Mouse (Mus musculus) small intestine, adult 2 months (tissue): Measurements from ENCODE around the gene Sf3b6. TPM values are rescaled to one million over a fixed set of nuclear protein-coding genes. Genes with fewer than 3 reads are reported as not detected.
A peak's percentile ranks its signal among the peaks of the same experiment; 100 is the strongest.

Experiments used
- H3K27ac ChIP-seq: fragments of 200-500 bp; 2 replicates; pipeline ENCODE4 v1.5.1; 2012; ENCODE audit warnings: low read depth, low read length, control low read depth, inconsistent platforms; ENCODE audit not compliant: insufficient read depth
- H3K27me3 ChIP-seq: fragments of 200-500 bp; 2 replicates; pipeline ENCODE4 v1.6.1; 2012; ENCODE audit warnings: mild to moderate bottlenecking, moderate library complexity, low read length, inconsistent platforms; ENCODE audit not compliant: control insufficient read depth, insufficient read depth
- H3K36me3 ChIP-seq: fragments of 200-500 bp; 2 replicates; pipeline ENCODE4 v1.6.1; 2012; ENCODE audit warnings: mild to moderate bottlenecking, low read length, control low read depth, inconsistent platforms; ENCODE audit not compliant: control insufficient read depth, insufficient read depth
- H3K4me1 ChIP-seq: fragments of 200-500 bp; 2 replicates; pipeline ENCODE4 v1.6.1; 2012; ENCODE audit warnings: low read length, inconsistent platforms, mixed read lengths; ENCODE audit not compliant: control insufficient read depth, insufficient read depth, insufficient read length
- H3K4me3 ChIP-seq: fragments of 200-500 bp; 2 replicates; pipeline ENCODE4 v1.5.1; 2012; ENCODE audit warnings: low read depth, mild to moderate bottlenecking, control low read depth, inconsistent platforms, low read length, moderate library complexity
- CTCF ChIP-seq: fragments of 200-500 bp; IDR thresholded peaks from 2 replicates; pipeline ENCODE4 v1.5.1; 2012; ENCODE audit warnings: low read depth, mild to moderate bottlenecking, control low read depth, inconsistent platforms, low read length, moderate library complexity, mixed read lengths; ENCODE audit not compliant: insufficient replicate concordance, insufficient read length; ENCODE audit errors: extremely low read depth
- POLR2A ChIP-seq: fragments of 200-500 bp; IDR thresholded peaks from 2 replicates; pipeline ENCODE4 v1.6.1; 2012; ENCODE audit warnings: low read depth, mild to moderate bottlenecking, control low read depth, inconsistent platforms, low read length, moderate library complexity
- WGBS: fragments of 180-500 bp; shearing (Covaris S2); methylation state at CpG from one replicate; pipeline ENCODE4 v1.1.7; 2018; 5-methylcytosine and 5-hydroxymethylcytosine counted together
- polyA plus RNA-seq: library from polyadenylated mRNA; depleted of rRNA; stranded (reverse); fragments of >200 nt; gene quantifications from 2 replicates; pipeline ENCODE4 v1.2.3, GENCODE M21; 2012

The Sf3b6 gene
- polyA plus RNA-seq, 1 experiment = 36.9 TPM

DNA sequence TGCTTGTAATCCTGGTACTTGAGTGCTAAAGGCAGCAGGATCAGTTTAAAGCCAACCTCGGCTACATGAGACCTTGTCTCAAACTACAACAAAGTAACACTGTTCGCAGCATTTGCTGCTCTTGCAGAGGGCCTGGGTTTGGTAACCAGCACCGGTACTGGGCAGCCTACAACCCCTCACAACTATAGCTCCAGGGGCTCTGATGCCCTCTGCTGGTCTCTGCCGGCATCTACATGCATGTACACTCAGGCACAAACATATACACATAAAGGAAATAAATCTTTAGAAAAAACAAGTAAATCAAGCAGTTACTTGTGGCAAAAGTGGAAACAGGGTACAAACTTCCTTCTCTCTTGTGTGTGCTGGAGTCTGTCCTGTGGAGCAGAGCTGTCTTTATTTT, 45.3 kb downstream of the Sf3b6 start:
- 91% methylated on average over 4 of the region's 4 CpGs for WGBS
- H3K36me3 ChIP-seq = no peaks in the 10 kb centered on the region
- H3K4me1 ChIP-seq = no peaks in the 10 kb centered on the region
- TF ChIP-seq CTCF (peak; percentile 34; the same call in 1 of the 2 replicates), POLR2A (no peak)
- no peaks in the 10 kb centered on the region for H3K27me3 ChIP-seq
- no peak overlapping the region for H3K27ac ChIP-seq
- no peak overlapping the region for H3K4me3 ChIP-seq

DNA sequence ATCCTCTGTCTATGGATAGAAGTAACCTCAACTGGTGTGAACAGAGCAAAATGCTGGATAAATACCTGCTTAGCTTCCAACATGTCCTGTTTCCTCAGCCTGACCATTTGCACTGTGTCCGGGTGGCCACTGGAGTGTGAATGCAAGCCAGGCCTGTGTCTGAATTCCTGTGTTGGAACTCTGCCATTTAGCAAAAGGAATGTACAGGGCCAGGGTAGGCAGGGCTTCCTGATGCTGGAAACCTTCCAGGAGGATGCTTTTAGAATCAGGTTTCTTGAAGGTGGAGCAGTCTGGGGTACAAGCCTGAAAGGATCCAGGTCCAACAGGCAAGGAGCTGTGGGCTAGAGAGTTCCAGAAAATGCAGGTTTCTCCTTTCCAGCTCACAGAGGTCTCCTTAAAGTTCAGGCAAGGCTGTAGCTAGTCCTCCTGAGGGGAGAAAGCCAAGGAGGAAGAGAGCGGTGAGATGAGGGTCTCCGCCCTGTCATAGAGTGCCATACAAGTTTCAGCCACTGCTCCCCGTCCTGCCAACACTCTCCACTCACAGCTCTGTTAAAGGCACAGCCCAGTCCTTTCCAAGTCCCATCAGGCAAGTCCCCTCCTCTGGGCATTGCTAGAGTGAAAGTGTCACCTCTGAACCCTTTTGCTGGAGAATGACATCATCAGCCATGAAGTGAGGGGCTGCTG, 46.5 kb downstream of the Sf3b6 start:
- no peak overlapping the region for H3K27ac ChIP-seq
- no peaks in the 10 kb centered on the region for H3K27me3 ChIP-seq

DNA sequence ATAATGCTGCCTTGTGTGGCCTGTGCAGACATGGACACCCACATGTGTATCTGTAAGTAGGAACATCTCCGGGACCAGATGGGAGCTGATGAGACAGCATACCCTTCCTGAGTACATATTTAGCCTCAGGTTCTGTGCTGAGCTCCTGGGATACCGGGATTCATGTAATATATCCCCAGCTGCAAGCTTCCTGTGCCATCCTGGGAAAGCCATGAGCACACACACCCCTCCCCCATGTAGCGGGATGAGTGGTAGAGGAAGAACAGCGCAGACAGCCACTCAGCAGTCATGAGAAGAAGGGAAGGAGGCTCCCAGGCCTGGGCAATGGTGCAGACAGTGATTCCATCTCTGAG, 47.0 kb downstream of the Sf3b6 start:
- no peaks in the 10 kb centered on the region for H3K4me1 ChIP-seq
- H3K4me3 ChIP-seq = no peak overlapping the region
- TF ChIP-seq POLR2A (no peak), CTCF (no peak)
- no peaks in the 10 kb centered on the region for H3K27me3 ChIP-seq
- H3K27ac ChIP-seq = no peak overlapping the region
- H3K36me3 ChIP-seq = no peaks in the 10 kb centered on the region
- 81% methylated on average over 4 of the region's 4 CpGs for WGBS

More for the DNA sequence above, 46.5 kb downstream of the Sf3b6 start:
- TF ChIP-seq POLR2A = no peak
- TF ChIP-seq CTCF = no peak
- Histone ChIP-seq H3K36me3 (no peaks in the 10 kb centered on the region), H3K4me1 (no peaks in the 10 kb centered on the region), H3K4me3 (no peak overlapping the region)
- 68% methylated on average over 4 of the region's 4 CpGs for WGBS

DNA sequence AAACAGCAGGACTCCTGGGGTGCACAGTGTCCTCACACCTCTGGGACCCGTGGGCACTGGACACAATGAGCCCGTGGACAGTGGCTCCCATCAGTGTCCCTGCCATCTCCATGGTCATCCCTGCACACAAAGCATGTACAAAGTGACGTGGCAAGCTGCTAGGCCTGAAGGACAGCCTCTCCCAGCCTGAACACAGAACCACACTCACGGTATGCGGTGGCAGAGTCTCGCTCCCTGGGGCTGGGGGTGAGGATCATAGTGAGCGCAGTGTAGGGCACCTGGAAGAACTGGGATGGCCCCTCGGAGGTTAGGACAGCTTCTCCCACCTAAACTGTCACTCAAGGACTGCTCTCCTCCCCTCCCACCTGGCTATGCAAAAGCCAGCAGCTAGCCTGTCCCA, 51.6 kb downstream of the Sf3b6 start:
- Histone ChIP-seq H3K4me3 (no peak overlapping the region), H3K36me3 (no peaks in the 10 kb centered on the region), H3K27me3 (0 out of 2 replicates have a peak, but pooled peaks cover 5% of the 10 kb centered on the region), H3K4me1 (peaks cover 1% of the 10 kb centered on the region; the same call in 1 of the 2 replicates), H3K27ac (no peak overlapping the region)
- 89% methylated on average over 8 of the region's 8 CpGs for WGBS
- TF ChIP-seq CTCF (no peak), POLR2A (no peak)

DNA sequence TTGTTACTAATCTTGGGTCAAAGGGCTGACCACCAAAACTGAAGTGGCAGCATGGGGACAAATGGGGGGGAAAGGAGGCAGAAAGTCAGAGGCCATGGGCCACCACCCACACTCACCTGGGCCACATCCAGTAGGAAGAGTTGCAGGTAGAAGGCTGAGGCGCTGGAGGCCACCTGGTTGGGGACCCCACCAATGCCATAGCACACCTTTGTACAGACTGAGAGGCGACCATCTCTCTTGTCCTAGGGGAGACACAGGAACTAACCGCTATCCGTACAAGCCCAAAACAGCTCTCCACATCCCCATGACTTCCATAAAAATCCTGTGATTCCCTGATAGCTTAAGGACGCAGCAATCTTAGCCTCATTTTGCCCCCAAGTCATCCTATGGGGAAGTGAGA, 53.9 kb downstream of the Sf3b6 start:
- no peak overlapping the region for H3K27ac ChIP-seq
- H3K4me1 ChIP-seq = peaks cover 14% of the 10 kb centered on the region
- H3K4me3 ChIP-seq = no peak overlapping the region
- WGBS = 91% methylated on average over 5 of the region's 5 CpGs
- no peaks in the 10 kb centered on the region for H3K36me3 ChIP-seq
- TF ChIP-seq POLR2A = no peak
- H3K27me3 ChIP-seq = 0 out of 2 replicates have a peak, but pooled peaks cover 5% of the 10 kb centered on the region

DNA sequence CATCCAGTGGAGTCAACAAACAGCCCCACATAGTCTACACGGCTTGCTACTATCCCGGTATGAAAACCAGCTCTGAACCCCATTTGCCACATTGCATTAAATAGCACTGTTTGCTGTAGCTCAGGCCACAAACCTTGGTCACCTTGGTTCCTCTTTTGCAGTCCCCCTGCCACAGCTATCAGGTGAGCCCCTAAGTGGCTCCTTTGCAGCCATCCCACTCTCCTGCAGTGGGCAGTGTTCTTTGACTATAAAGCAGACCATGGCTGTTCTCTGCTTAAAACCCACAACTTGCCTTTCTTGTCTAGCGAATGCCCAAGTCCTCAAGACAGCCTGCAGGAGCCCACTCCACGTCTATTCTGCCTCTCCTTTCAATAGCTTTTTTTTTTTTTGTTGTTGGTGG, 54.9 kb downstream of the Sf3b6 start:
- Histone ChIP-seq H3K4me3 (no peak overlapping the region), H3K4me1 (peaks cover 14% of the 10 kb centered on the region), H3K27me3 (0 out of 2 replicates have a peak, but pooled peaks cover 5% of the 10 kb centered on the region), H3K27ac (no peak overlapping the region), H3K36me3 (no peaks in the 10 kb centered on the region)
- TF ChIP-seq CTCF (no peak), POLR2A (no peak)
- WGBS = 79% methylated on average over 4 of the region's 4 CpGs

DNA sequence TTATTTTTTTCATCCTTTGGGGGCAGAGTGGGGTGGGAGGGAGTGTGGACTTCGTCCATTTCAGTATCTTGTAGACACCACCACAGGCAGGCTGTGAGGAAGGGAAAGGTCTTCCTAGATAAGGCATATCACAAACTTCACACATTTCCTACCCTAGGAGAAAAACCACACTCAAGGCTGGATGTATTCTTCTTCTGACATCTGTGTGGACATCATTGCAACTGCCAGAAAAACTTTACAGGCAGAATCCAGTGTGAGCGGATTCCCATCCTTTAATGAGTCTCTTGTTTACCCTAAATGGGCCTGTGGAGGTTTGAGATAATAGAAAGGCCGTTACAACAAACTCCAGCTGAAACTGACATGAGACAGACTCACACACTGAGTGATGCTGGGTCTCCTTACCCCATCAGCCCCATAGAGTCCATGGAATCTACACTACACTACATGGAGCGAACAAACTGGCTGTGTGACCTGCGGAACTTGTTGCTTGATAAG, 55.7 kb downstream of the Sf3b6 start:
- Histone ChIP-seq H3K27ac (no peak overlapping the region), H3K27me3 (0 out of 2 replicates have a peak, but pooled peaks cover 5% of the 10 kb centered on the region), H3K36me3 (no peaks in the 10 kb centered on the region), H3K4me3 (no peak overlapping the region), H3K4me1 (peaks cover 14% of the 10 kb centered on the region)
- no peak for TF ChIP-seq CTCF
- no peak for TF ChIP-seq POLR2A
- WGBS = 80% methylated on average over 5 of the region's 5 CpGs
